Mouse (Mus musculus) cortical plate, adult 2 months (tissue): Measurements from ENCODE around the gene Dscam.

Source experiments
- CTCF ChIP-seq: fragments of 200-500 bp; IDR thresholded peaks from 2 replicates; pipeline ENCODE4 v1.5.1; 2011; ENCODE audit warnings: mild to moderate bottlenecking, control low read depth, low read length; ENCODE audit not compliant: insufficient read depth; ENCODE audit errors: extremely low read depth
- POLR2A ChIP-seq: fragments of 200-500 bp; IDR thresholded peaks from 2 replicates; pipeline ENCODE4 v1.6.1; 2011; ENCODE audit warnings: mild to moderate bottlenecking, low read length, control low read depth; ENCODE audit not compliant: insufficient read depth; ENCODE audit errors: extremely low read depth

DNA sequence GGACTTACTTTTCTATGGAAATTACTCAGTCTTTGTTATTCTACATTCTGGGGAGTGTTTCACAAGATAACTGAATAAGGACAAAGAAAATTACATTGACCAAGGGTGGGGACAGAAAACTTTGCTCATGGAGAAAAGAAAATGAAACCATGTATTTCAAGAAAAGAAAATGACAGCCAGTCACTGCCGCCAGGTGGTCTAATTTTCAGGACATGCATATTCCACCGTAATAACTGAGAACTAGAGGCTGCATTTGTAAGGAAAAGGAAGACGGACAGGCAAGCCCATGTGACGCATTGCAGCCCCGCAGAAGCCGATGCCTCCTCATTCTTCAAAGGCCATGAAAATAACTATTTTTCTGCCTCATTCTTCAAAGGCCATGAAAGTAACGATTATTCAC is 197.3 kb downstream of the Dscam start:
- TF ChIP-seq POLR2A = no peak
- no peak for TF ChIP-seq CTCF
